Mouse (Mus musculus): ENCODE measurements at regions not wholly inside any gene's neighbourhood (a gene's known extent, or its start where the extent isn't known, plus 50 kb on each side); places are given as distances from the start of the nearest gene placed in this dataset.

GRCm38 (mm10) chr15:63017966-63018365, 827.0 kb downstream of the Gsdmc2 start:
- 72% methylated on average over 3 of the region's 3 CpGs for WGBS (ENCODE audit: insufficient replicate concordance)
- Histone ChIP-seq H3K4me1 (ENCODE audit: insufficient read depth) (no peaks in the 10 kb centered on the region), H3K27ac (ENCODE audit: low read depth) (no peak overlapping the region), H3K9ac (replicated peaks) (no peak overlapping the region), H3K4me2 (ENCODE audit: low read depth, low read length) (no peak overlapping the region), H3K4me3 (ENCODE audit: low read depth, low read length) (no peak overlapping the region), H3K27me3 (ENCODE audit: insufficient read depth, low read length) (no peaks in the 10 kb centered on the region), H3K9me3 (ENCODE audit: low read length) (no peaks in the 10 kb centered on the region), H3K36me3 (replicated peaks; ENCODE audit: insufficient read depth, low read length) (no peaks in the 10 kb centered on the region)
- ATAC-seq (no peak), DNase-seq (no peak)
- TF ChIP-seq CTCF (IDR thresholded peaks at IDR 0.05; ENCODE audit: low read depth) (no peak), EP300 (IDR thresholded peaks at IDR 0.05; ENCODE audit: low read depth) (no peak)

GRCm38 (mm10) chr15:63006471-63007228, 838.3 kb downstream of the Gsdmc2 start:
- no peak overlapping the region for H3K4me3 ChIP-seq (ENCODE audit: low read depth, low read length)
- H3K36me3 ChIP-seq (replicated peaks; ENCODE audit: insufficient read depth, low read length) = no peaks in the 10 kb centered on the region
- TF ChIP-seq EP300 (IDR thresholded peaks at IDR 0.05; ENCODE audit: low read depth) = no peak
- TF ChIP-seq CTCF (IDR thresholded peaks at IDR 0.05; ENCODE audit: low read depth) = peak; percentile 14; the same call in 1 of the 2 replicates
- no peaks in the 10 kb centered on the region for H3K9me3 ChIP-seq (ENCODE audit: low read length)
- H3K4me2 ChIP-seq (ENCODE audit: low read depth, low read length) = no peak overlapping the region
- no peak for DNase-seq
- no peak for ATAC-seq
- no peaks in the 10 kb centered on the region for H3K4me1 ChIP-seq (ENCODE audit: insufficient read depth)
- H3K9ac ChIP-seq (replicated peaks) = no peak overlapping the region
- H3K27me3 ChIP-seq (ENCODE audit: insufficient read depth, low read length) = no peaks in the 10 kb centered on the region
- no peak overlapping the region for H3K27ac ChIP-seq (ENCODE audit: low read depth)
- WGBS (ENCODE audit: insufficient replicate concordance) = 78% methylated on average over 14 of the region's 14 CpGs

- no peaks in the 10 kb centered on the region for H3K9me3 ChIP-seq (ENCODE audit: low read length)
- WGBS (ENCODE audit: insufficient replicate concordance) = 61% methylated on average over 2 of the region's 2 CpGs
- no peak for ATAC-seq
- H3K36me3 ChIP-seq (replicated peaks; ENCODE audit: insufficient read depth, low read length) = no peaks in the 10 kb centered on the region
- TF ChIP-seq EP300 (IDR thresholded peaks at IDR 0.05; ENCODE audit: low read depth) = no peak
- TF ChIP-seq CTCF (IDR thresholded peaks at IDR 0.05; ENCODE audit: low read depth) = no peak
- no peak overlapping the region for H3K4me3 ChIP-seq (ENCODE audit: low read depth, low read length)
- no peak for DNase-seq
- no peak overlapping the region for H3K9ac ChIP-seq (replicated peaks)
- H3K27ac ChIP-seq (ENCODE audit: low read depth) = no peak overlapping the region
- H3K4me2 ChIP-seq (ENCODE audit: low read depth, low read length) = no peak overlapping the region
- no peaks in the 10 kb centered on the region for H3K27me3 ChIP-seq (ENCODE audit: insufficient read depth, low read length)
- H3K4me1 ChIP-seq (ENCODE audit: insufficient read depth) = no peaks in the 10 kb centered on the region
Measured at GRCm38 (mm10) chr15:62994691-62995090, 850.3 kb downstream of the Gsdmc2 start.

- Histone ChIP-seq H3K9me3 (ENCODE audit: low read length) (no peaks in the 10 kb centered on the region), H3K36me3 (replicated peaks; ENCODE audit: insufficient read depth, low read length) (no peaks in the 10 kb centered on the region), H3K27me3 (ENCODE audit: insufficient read depth, low read length) (no peaks in the 10 kb centered on the region), H3K4me2 (ENCODE audit: low read depth, low read length) (no peak overlapping the region), H3K4me3 (ENCODE audit: low read depth, low read length) (no peak overlapping the region), H3K9ac (replicated peaks) (no peak overlapping the region), H3K27ac (ENCODE audit: low read depth) (no peak overlapping the region), H3K4me1 (ENCODE audit: insufficient read depth) (no peaks in the 10 kb centered on the region)
- WGBS (ENCODE audit: insufficient replicate concordance) = 68% methylated on average over 4 of the region's 4 CpGs
- ATAC-seq = no peak
- TF ChIP-seq CTCF (IDR thresholded peaks at IDR 0.05; ENCODE audit: low read depth) = no peak
- TF ChIP-seq EP300 (IDR thresholded peaks at IDR 0.05; ENCODE audit: low read depth) = no peak
- DNase-seq = no peak
Measured at GRCm38 (mm10) chr15:62986871-62987270, 858.1 kb downstream of the Gsdmc2 start.

- WGBS (ENCODE audit: insufficient replicate concordance) = 73% methylated on average over 7 of the region's 7 CpGs
- Histone ChIP-seq H3K27ac (ENCODE audit: low read depth) (no peak overlapping the region), H3K36me3 (replicated peaks; ENCODE audit: insufficient read depth, low read length) (no peaks in the 10 kb centered on the region), H3K4me1 (ENCODE audit: insufficient read depth) (no peaks in the 10 kb centered on the region), H3K4me2 (ENCODE audit: low read depth, low read length) (no peak overlapping the region), H3K9ac (replicated peaks) (no peak overlapping the region), H3K4me3 (ENCODE audit: low read depth, low read length) (no peak overlapping the region), H3K9me3 (ENCODE audit: low read length) (no peaks in the 10 kb centered on the region), H3K27me3 (ENCODE audit: insufficient read depth, low read length) (no peaks in the 10 kb centered on the region)
- ATAC-seq (no peak), DNase-seq (no peak)
- TF ChIP-seq CTCF (IDR thresholded peaks at IDR 0.05; ENCODE audit: low read depth) (no peak), EP300 (IDR thresholded peaks at IDR 0.05; ENCODE audit: low read depth) (no peak)
Measured at GRCm38 (mm10) chr15:62986147-62986546, 858.8 kb downstream of the Gsdmc2 start.

- 27% methylated on average over 2 of the region's 2 CpGs for WGBS (ENCODE audit: insufficient replicate concordance)
- no peaks in the 10 kb centered on the region for H3K9me3 ChIP-seq (ENCODE audit: low read length)
- H3K27me3 ChIP-seq (ENCODE audit: insufficient read depth, low read length) = no peaks in the 10 kb centered on the region
Measured at GRCm38 (mm10) chr15:62970566-62970965, 874.4 kb downstream of the Gsdmc2 start.

More at GRCm38 (mm10) chr15:62970566-62970965, 874.4 kb downstream of the Gsdmc2 start:
- Histone ChIP-seq H3K36me3 (replicated peaks; ENCODE audit: insufficient read depth, low read length) (no peaks in the 10 kb centered on the region), H3K4me2 (ENCODE audit: low read depth, low read length) (no peak overlapping the region), H3K9ac (replicated peaks) (no peak overlapping the region), H3K4me1 (ENCODE audit: insufficient read depth) (no peaks in the 10 kb centered on the region), H3K27ac (ENCODE audit: low read depth) (no peak overlapping the region), H3K4me3 (ENCODE audit: low read depth, low read length) (no peak overlapping the region)
- TF ChIP-seq EP300 (IDR thresholded peaks at IDR 0.05; ENCODE audit: low read depth) = no peak
- TF ChIP-seq CTCF (IDR thresholded peaks at IDR 0.05; ENCODE audit: low read depth) = no peak
- ATAC-seq (no peak), DNase-seq (no peak)
